Mouse (Mus musculus) embryonic stem cell, embryonic (primary cell): ENCODE measurements around the gene Elmod1.

Experiments used
- CTCF ChIA-PET, 4 experiments: fragments of 300-600 bp in 2 of 4; fragments of 350-600 bp in 2 of 4; sonication (Branson Sonifier 250); formaldehyde crosslinking; loops; one replicate each; lab custom pipeline; 2022; ENCODE audit warnings: inconsistent platforms in 2 of 4; lab: Charles Lee
- POLR2A ChIA-PET, 4 experiments: fragments of 300-600 bp in 2 of 4; fragments of 350-600 bp in 2 of 4; sonication (Branson Sonifier 250); formaldehyde crosslinking; loops; one replicate each; lab custom pipeline; 2022; ENCODE audit warnings: antibody characterized with exemption in 4 of 4, inconsistent platforms in 1 of 4; lab: Charles Lee

The Elmod1 gene

DNA sequence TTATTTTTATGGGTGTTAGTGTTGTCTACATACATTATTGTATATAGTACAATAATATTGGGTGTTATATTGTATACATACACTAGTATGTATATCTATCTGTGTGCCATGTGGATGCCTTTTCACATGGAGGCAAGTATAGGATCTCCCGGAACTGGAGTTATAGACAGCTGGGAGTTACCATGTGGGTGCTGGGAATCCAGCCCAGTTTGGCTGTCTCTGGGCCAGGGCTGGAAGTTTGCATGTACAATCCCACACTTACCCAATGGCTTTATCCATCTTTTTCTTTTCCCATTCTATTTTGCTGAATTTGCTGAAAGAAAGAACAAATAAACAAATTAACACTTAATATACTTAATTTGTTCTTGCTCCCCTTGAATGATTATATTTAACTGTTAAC, 54.0 kb downstream of the Elmod1 start:
- POLR2A ChIA-PET: no interaction called here

GRCm38 (mm10) chr9:53915929-53916721, 59.0 kb downstream of the Elmod1 start:
- CTCF ChIA-PET: no interaction called here
- POLR2A ChIA-PET: no interaction called here

More for the DNA sequence above, 54.0 kb downstream of the Elmod1 start:
- CTCF ChIA-PET: interaction anchor here in 1 of 4 experiments (0.6 kb wide), 1 partner anchor 1196 kb away, joined by 3 read pairs; no protein-coding TSS in a partner anchor

GRCm38 (mm10) chr9:53910823-53911222, 64.3 kb downstream of the Elmod1 start:
- CTCF ChIA-PET: interaction anchor here in 1 of 4 experiments (1.0 kb wide), 1 partner anchor 219 kb away, joined by 3 read pairs; no protein-coding TSS in a partner anchor
- POLR2A ChIA-PET: no interaction called here

DNA sequence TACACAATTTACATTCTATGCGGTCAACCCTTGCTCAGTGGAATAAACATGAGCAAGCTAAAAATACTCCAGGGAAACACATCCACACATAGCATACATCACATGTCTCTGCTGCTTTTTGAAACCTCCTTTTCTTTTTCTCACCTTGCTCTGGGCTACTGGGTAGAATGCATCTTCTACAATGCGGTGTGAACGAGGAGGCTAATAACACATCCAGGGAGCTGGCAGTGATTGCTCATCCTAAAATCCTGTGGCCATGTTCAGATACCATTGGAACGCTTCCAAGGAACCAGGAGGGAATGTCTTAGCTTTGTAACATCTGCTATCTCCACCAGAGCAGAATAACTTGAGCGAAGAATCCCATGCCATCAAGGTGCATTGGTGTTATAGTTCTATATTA, 64.8 kb downstream of the Elmod1 start:
- ChIA-PET POLR2A (interaction anchor here in 1 of 4 experiments (0.9 kb wide), 1 partner anchor 13 kb away, joined by 3 read pairs; no protein-coding TSS in a partner anchor), CTCF (interaction anchor here in 1 of 4 experiments (1.0 kb wide), 1 partner anchor 218 kb away, joined by 3 read pairs; no protein-coding TSS in a partner anchor)

- POLR2A ChIA-PET: interaction anchor here in 1 of 4 experiments (0.8 kb wide), 1 partner anchor 30 kb away, joined by 3 read pairs; no protein-coding TSS in a partner anchor
- CTCF ChIA-PET: interaction anchor here in 1 of 4 experiments (0.6 kb wide), 1 partner anchor 296 kb away, joined by 3 read pairs; no protein-coding TSS in a partner anchor
Measured at GRCm38 (mm10) chr9:53906798-53907197, 68.3 kb downstream of the Elmod1 start.

DNA sequence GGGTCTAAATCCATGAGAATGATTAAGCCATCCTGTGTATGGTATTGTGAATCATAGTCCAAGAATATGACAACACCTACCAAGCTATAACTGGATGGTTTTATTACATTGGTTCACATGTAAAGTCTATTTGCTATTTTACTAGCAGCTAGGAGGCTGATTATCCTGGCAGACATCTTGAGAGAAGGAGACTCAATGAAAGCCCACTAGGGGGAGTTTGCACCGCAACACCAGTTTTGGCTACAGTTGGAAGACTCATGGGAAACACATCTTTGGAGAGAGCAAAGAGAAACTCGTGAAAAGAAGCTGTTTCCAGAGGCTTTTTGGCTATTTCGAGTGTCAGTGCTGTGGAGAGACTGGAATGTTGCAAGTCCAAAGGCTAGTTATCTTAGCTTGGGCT, 69.7 kb downstream of the Elmod1 start:
- ChIA-PET CTCF (interaction anchor here (0.6 to 1.0 kb wide), 5 partner anchors 8 to 257 kb away, joined by 3 to 15 read pairs (median 3); no protein-coding TSS in a partner anchor), POLR2A (no interaction called here)

- CTCF ChIA-PET: interaction anchor here in 1 of 4 experiments (0.7 kb wide), 1 partner anchor 492 kb away, joined by 3 read pairs; no protein-coding TSS in a partner anchor
- POLR2A ChIA-PET: no interaction called here
Measured at GRCm38 (mm10) chr9:53903215-53903842, 71.8 kb downstream of the Elmod1 start.

GRCm38 (mm10) chr9:53899836-53900235, 75.3 kb downstream of the Elmod1 start:
- ChIA-PET CTCF (no interaction called here), POLR2A (no interaction called here)

DNA sequence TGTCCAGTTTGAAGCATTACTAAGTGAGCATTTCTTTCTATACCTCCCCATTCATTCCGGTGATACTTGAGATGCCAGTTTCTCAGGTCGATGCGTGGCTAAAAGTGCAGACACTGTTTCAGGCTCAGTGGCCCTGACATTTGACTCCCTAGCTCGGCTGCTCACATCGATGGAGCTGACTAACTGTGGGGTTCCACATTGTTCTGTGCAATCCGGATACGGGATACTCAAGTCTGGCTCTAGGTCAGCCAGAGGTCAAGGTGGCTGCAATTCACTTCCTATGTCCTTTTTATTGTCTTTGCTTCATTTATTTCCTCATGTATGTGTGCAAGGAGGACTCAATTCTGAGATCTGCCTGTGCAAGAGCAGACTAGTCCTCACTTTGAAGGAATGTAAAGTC, 79.3 kb downstream of the Elmod1 start:
- CTCF ChIA-PET: no interaction called here
- POLR2A ChIA-PET: interaction anchor here in 1 of 4 experiments (1.0 kb wide), 1 partner anchor 190 kb away, joined by 3 read pairs; the partner anchor contains the start of gene Rab39

DNA sequence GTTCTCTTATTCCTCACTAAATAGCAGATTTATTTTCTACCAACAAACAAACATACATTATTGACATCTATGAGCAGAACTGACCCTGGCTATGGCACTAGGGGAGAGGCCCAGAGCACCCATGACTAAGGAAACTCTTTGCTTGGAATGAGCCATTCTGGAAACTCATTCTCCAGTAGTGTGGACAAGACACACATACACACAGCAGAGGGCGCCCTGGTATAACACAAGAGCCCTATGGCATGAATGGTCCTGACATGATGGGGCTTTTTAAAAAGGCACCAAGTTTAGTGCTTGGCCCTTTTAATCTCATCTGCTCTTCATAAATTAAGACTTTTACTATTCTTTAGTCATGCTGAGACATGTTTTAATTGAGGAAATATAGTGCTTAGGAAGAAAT, 85.0 kb downstream of the Elmod1 start:
- CTCF ChIA-PET: interaction anchor here in 3 of 4 experiments (0.6 to 1.2 kb wide), 4 partner anchors 66 to 440 kb away, joined by 3 read pairs; no protein-coding TSS in a partner anchor
- POLR2A ChIA-PET: no interaction called here

GRCm38 (mm10) chr9:53883588-53884280, 91.4 kb downstream of the Elmod1 start:
- POLR2A ChIA-PET: interaction anchor here in 1 of 4 experiments (0.9 to 1.3 kb wide), 3 partner anchors 10 to 214 kb away, joined by 3 read pairs; partner anchors contain the start of gene Cul5

GRCm38 (mm10) chr9:53877423-53877822, 97.7 kb downstream of the Elmod1 start:
- ChIA-PET CTCF (interaction anchor here in 1 of 4 experiments (0.6 kb wide), 1 partner anchor 197 kb away, joined by 3 read pairs; no protein-coding TSS in a partner anchor), POLR2A (no interaction called here)

More at GRCm38 (mm10) chr9:53883588-53884280, 91.4 kb downstream of the Elmod1 start:
- CTCF ChIA-PET: no interaction called here

- ChIA-PET CTCF (no interaction called here), POLR2A (interaction anchor here in 1 of 4 experiments (1.4 kb wide), 1 partner anchor 11 kb away, joined by 3 read pairs; no protein-coding TSS in a partner anchor)
Measured at GRCm38 (mm10) chr9:53873239-53873638, 101.9 kb downstream of the Elmod1 start.
